Mouse (Mus musculus) NIH3T3 (cell line): ENCODE measurements at regions not wholly inside any gene's neighbourhood (a gene's known extent, or its start where the extent isn't known, plus 50 kb on each side); places are given as distances from the start of the nearest gene placed in this dataset.

Experiments used
- DNase-seq: peaks from one replicate; pipeline ENCODE4 v3.0.0-alpha.2; 2012; ENCODE audit warnings: low read depth

DNA sequence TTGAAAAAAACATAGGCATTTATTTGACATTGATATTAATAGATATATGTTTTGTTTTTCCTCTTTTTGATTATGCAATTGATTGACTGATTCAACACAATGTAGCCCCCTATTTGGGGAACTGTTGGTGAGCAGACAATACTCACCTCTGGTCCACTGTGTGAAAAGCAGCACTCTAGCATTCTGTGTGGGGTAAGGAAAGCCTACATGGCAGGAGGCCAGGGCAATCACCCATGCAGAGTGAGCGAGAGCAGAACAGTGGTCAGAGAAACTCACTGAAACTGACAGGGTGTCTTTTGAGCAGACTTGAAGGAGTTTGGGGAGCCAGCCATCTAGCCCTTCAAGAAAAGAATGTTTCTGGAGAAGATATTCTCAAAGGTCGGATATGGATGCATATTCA lies 73.2 kb upstream of the Azi2 start:
- DNase-seq, result no peak

DNA sequence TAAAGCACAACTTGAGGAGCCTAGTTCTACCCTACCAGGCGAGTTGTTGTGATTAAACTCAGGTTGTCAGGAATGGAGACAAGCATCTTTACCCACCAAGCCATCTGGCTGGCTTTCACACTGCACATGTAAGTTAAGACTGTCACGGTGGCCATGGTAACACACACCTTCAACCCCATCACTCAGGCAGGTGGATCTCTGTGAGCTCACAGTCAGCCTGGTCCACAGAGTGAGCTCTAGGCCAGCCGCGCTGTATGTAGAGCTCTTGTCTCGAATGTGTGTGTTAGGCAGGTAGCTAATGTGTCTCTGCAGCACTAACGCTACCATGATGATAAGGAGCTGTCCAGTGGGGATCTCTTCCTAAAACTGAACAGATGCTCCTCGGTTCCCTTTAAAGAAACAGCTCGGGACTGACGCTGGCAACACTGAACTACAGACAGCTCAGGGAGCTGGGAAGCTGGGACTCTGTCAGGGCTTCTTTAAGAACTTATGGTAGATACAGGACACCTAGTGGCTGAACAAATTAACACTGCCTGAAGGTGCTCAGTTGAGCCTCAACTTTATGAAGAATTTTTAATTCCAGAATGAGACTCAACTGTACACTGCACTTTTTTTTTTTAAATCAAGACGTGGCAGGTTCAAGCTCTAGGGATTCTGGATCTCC lies 73.8 kb upstream of the Azi2 start:
- peak; percentile 45 for DNase-seq

GRCm38 (mm10) chr9:117962088-117963030 lies 77.9 kb upstream of the Azi2 start:
- DNase-seq, result peak; percentile 6

GRCm38 (mm10) chr9:117959845-117960244 lies 80.5 kb upstream of the Azi2 start:
- DNase-seq, result no peak

- DNase-seq, result no peak
These were observed 83.1 kb upstream of the Azi2 start for GRCm38 (mm10) chr9:117957195-117957594.

GRCm38 (mm10) chr9:117956691-117957090 lies 83.6 kb upstream of the Azi2 start:
- DNase-seq, result peak; percentile 17

GRCm38 (mm10) chr9:117927466-117927847 lies 112.8 kb upstream of the Azi2 start:
- no peak for DNase-seq

DNA sequence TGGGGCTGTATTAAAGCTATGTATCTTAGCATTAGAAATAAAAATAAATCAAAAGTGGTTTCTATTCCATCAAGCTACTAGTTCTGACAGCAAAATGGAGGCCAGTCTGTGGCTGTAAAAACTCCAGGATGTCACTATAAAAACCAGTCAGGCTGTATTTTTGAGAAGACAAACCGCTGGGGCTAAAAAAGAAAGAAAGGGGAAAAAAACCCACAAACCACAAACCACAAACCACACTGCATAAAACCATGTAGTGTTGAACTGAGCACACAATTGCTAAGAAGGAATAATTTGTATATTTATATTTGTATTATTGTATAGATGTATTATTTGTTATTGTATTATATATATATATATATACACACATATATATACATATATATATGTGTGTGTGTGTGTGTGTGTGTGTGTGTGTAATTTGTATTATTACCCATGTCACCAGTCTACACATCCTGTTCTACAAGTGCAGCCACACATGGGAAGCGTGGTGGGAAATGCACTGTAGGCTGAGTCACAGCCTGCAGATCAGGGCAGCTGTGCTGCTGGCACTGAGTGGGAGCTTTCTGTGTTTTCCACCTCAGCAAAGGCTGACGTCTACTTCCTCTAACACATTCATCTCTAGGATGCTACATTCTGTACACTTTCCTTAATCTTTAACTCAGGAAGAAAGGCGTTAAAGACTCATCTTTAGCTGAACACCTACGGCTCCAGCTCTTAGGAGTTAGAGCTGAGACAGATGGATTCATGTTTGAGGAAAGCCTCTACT lies 113.4 kb upstream of the Azi2 start:
- DNase-seq, result no peak

DNA sequence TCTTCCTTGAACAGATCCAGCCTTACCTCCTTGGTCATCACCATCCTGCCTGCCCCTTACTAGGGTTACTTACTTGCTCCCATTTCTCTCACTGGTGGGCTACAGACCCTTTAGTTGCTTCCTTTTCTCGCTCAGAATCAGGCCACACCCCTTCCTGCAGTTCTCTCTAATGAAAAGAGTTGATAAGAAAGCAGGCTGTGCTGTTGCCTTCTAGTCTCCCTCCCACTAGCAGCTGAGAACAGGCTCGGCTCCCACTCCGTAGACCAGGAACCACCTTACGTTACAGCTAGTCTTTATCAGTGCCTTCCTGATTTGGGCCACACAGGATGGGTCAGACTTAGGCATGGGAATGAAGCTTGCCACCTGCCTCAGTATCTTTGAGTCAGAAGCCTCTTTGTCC lies 117.3 kb upstream of the Azi2 start:
- DNase-seq, result no peak

GRCm38 (mm10) chr9:117907895-117908424 lies 132.3 kb upstream of the Azi2 start:
- DNase-seq, result no peak

DNA sequence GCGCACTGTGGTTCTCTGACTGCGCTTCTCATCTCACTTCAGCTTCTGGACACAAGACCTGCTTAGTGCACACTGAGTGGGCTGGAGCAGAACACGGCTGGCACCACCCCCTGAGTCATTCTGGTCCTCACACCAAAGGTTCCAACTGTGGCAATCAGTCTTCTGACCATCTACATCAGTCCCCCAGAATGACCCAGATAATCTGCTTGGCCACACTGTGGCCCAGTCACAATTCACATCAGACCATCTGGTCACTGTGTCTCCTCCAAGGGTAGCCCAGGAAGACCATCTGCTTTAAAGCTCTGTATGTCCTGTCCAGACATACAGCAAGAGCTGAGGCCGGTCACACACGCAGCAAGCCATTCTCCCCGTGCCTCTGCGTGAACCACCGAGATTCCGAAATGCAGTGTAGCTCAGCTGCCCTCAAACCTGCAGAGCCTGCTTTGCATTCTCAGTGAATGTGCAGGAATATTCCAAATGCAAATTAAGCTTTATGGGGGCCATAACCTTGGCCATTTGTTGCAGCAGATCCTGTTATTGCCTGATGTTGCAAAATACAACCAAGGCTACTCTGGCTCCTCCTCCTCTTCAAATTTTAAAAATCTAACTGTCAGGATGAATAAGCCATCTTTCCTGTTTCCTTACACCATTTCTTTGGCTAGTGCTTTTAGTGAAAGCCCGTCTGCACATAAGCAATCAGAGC lies 135.1 kb upstream of the Azi2 start:
- no peak for DNase-seq

GRCm38 (mm10) chr9:117904621-117905020 lies 135.7 kb upstream of the Azi2 start:
- no peak for DNase-seq

GRCm38 (mm10) chr9:117903025-117903424 lies 137.3 kb upstream of the Azi2 start:
- peak; percentile 35 for DNase-seq

DNA sequence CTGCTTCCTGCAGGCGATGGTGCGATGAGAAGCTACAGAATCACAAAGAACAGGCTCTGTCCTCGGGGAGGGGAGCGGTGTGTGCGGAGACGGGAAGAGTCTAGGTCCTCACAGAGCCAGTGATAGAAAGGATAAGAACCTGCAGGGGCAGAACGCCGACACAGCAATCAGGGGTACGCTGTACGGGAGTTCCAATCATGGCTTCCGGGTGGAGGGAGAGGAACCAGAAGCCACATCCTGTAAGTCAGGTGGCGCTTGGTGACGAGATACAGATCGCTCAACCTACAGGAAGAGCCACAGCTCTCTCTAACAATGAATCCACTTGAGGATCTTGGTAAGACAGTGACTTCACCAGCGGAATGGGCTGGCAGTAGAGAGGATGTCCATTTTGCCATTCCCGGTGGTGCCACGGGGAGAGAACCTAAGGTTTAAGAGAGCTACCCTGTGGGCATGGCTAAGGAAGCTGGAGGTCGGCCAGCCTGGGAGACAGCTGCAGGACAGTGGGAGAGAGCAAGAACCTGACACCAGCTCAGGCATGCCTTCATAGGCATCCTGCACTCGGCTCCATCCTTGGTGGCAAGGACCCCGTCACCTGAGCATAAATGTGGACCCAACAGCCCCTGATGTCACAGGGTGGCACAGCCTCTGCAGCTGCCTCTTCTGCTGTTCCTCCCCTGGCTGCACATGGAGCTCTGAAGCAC lies 137.9 kb upstream of the Azi2 start:
- no peak for DNase-seq

GRCm38 (mm10) chr9:117900631-117901030 lies 139.7 kb upstream of the Azi2 start:
- DNase-seq, result no peak

GRCm38 (mm10) chr9:117896517-117896916 lies 143.8 kb upstream of the Azi2 start:
- no peak for DNase-seq

DNA sequence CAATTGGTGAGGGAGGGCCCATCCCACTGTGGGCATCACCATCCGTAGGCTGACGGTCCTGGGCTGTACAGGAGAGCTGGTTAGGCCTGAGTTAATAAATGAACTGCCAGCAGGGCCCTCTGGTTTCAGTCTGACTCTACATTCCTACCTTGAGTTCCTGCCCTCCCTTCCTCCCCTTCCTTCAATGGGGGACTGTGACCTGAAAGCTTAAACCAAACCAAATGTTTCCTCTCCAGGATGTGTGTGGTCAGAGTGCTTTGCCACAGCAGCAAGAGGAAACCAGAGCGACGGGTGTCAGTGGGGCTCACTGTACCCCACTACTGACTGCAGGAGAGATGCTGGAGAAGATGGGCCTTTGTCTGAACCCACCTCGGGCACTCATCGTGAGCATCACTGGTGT lies 147.7 kb upstream of the Azi2 start:
- no peak for DNase-seq

GRCm38 (mm10) chr9:117873172-117873571 lies 167.1 kb upstream of the Azi2 start:
- no peak for DNase-seq

DNA sequence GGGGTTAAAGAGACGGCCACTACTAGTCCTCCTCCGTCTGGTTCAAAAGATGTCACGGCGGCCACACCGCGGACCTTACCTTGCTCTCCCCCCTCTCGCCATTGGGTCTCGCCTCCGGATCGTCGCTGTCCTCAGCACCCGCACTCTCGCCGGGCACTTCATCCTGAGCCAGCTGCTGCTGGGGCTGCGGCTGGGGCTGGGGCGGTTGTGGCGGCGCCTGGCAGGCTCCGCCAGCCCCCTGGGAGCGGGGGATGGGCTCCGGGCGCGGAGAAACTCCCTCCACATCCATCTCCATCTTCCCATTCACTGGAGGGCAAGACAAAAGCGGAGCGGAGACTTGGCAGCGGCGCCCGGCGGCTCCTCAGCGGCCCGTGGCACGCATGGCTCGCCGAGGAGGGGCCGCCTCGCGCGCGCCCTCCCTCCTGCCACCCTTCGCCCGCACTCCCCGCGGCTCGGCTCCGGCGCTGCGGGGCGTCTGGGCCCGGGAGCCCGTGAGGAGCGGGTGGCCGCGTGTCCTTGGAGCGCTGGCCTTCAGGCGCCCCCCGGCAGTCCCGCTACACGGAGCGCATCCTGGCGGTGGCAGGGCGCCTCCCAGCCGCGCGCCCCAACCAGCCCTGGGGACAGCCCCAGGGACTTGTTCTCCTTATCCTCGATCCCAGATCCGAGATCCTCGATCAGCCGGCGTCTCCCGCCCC lies 167.8 kb upstream of the Azi2 start:
- DNase-seq, result no peak

DNA sequence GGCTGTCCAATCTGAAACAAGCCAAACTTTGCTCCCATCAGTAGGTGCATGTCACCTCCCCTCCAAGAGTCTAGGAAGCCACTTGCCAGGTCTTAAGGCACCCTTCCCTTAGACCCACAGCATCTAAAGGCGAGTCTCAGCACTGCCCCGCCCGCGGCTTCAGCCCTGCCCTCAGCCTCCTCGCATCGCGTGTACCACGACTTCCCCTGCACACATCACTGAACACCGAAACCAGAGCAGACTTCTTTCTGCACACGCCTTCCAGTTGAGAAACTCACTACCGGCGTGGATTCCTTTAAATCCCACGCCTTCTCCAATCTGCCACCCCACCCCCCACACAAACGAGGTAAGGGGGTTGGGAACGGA lies 168.3 kb upstream of the Azi2 start:
- DNase-seq, result no peak

DNA sequence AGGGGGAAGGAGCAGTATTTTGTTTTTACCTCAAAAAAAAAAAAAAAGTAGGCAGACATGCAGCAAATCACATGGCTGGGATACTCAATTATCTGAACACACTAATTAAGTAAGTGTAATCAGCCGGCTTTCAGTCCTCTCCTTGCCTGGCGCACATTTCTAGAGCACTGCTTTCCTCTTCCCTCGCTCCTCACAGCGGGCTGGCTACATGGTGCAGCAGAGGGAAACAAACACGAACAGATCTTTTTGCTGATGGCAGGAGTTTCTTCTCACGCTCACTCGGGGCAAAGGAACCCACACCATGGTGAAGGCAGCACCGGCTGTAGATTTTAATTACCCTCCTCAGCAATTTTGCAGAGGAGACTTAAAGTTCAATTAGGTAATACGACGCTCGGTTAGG lies 169.7 kb upstream of the Azi2 start:
- DNase-seq, result no peak
